Comparison of ENCODE assay signal across 25 mouse cellular contexts in the genomic region with DNA sequence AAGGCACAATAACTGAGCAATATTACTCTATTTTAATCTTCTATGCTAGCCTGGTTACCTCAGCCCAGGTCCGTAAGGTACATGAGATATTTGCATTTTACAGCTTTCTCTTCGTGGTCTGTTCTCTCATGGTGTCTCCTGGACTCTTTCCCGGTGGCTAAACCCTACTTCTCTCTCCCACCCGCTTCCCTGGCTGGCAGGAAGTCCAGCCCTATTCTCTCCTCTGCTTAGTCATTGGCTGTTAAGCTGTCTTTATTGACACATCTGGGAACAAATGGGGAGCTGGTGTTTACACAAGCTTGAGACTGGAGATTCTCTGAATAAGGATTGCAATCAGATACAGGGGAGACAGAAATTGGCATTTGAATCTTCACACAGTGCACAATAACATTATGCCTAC. TPM values are rescaled to one million over a fixed set of nuclear protein-coding genes. Genes with fewer than 3 reads are reported as not detected.
DNase-seq lines count a peak whose midpoint lies in the region; ATAC-seq and TF ChIP-seq lines count a peak whose summit lies in the region.
"Had no signal": no experiment of that assay in that cellular context is flagged by ENCODE, and none has a peak within 500 bp of the region (broad histone marks: within the 10 kb centered on the region; RNA-seq: fewer than 3 reads in every experiment).

No protein-coding gene starts in this region.

- TF ChIP-seq CTCF in liver, adult 2 months (IDR thresholded peaks at IDR 0.05; ENCODE audit: low read depth, low read length), result no peak
- TF ChIP-seq CTCF in liver, postnatal 0 days (IDR thresholded peaks at IDR 0.05; ENCODE audit: low read depth), result no peak
- TF ChIP-seq CTCF in E14TG2a.4 (conservative IDR thresholded peaks at IDR 0.05; ENCODE audit: low read length), result no peak
- TF ChIP-seq CTCF in intestine, postnatal 0 days (IDR thresholded peaks at IDR 0.05; ENCODE audit: low read depth), result no peak

- H3K36me3 ChIP-seq in liver, adult 2 months (ENCODE audit: control insufficient read depth, insufficient read depth, low read length), result no peaks in the 10 kb centered on the region
- H3K36me3 ChIP-seq in liver, postnatal 0 days (replicated peaks; ENCODE audit: insufficient read depth, low read length), result no peaks in the 10 kb centered on the region
- H3K36me3 ChIP-seq in E14TG2a.4 (ENCODE audit: insufficient read depth, low read length), result no peaks in the 10 kb centered on the region
- H3K36me3 ChIP-seq in intestine, postnatal 0 days (ENCODE audit: control insufficient read depth, insufficient read depth), result no peaks in the 10 kb centered on the region
- H3K36me3 ChIP-seq: embryonic facial prominence, embryonic 12.5 days; heart, embryonic 12.5 days; intestine, embryonic 15.5 days; kidney, embryonic 15.5 days; limb, embryonic 13.5 days had no signal

- no peaks in the 10 kb centered on the region for H3K27me3 ChIP-seq in liver, adult 2 months (ENCODE audit: control insufficient read depth, insufficient read depth, low read length)
- no peaks in the 10 kb centered on the region for H3K27me3 ChIP-seq in liver, postnatal 0 days (ENCODE audit: insufficient read depth, low read length)
- H3K27me3 ChIP-seq in E14TG2a.4 (ENCODE audit: insufficient read depth, low read length), result no peaks in the 10 kb centered on the region
- no peaks in the 10 kb centered on the region for H3K27me3 ChIP-seq in intestine, postnatal 0 days (replicated peaks; ENCODE audit: control insufficient read depth, insufficient read depth, low read length)
- H3K27me3 ChIP-seq: embryonic facial prominence, embryonic 12.5 days; heart, embryonic 12.5 days; intestine, embryonic 15.5 days; kidney, embryonic 15.5 days; limb, embryonic 13.5 days; megakaryocyte, embryonic 14.5 days had no signal

- WGBS in liver, adult 2 months, result 52% methylated on average over 4 of the region's 4 CpGs
- 33% methylated on average over 4 of the region's 4 CpGs for WGBS in liver, postnatal 0 days (ENCODE audit: insufficient replicate concordance)
- WGBS in intestine, postnatal 0 days, result 49% methylated on average over 4 of the region's 4 CpGs

- no peak for ATAC-seq in liver, postnatal 0 days
- peak; percentile 85 for ATAC-seq in megakaryocyte progenitor cell, adult 5-6 weeks (replicated peaks; ENCODE audit: poor library complexity)
- ATAC-seq in intestine, postnatal 0 days, result no peak
- ATAC-seq: forebrain, embryonic 16.5 days; intestine, embryonic 15.5 days had no signal

- TF ChIP-seq POLR2A in liver, adult 2 months (IDR thresholded peaks at IDR 0.05; ENCODE audit: extremely low read depth, insufficient read depth, low read length), result no peak

- TF ChIP-seq EP300 in liver, postnatal 0 days (IDR thresholded peaks at IDR 0.05; ENCODE audit: low read depth), result no peak

- DNase-seq in liver, adult 2 months (ENCODE audit: extremely low read depth, low read depth, low spot score), result peak; percentile 14
- DNase-seq in liver, postnatal 0 days, result no peak
- DNase-seq in brain, adult 2 months (ENCODE audit: low read depth, low spot score), result peak; percentile 4
- DNase-seq in ovary, postnatal 10 days (ENCODE audit: low spot score), result no peak
- DNase-seq: adrenal gland, adult 2 months; cerebellum, adult 9-11 months; lung, postnatal 10 days; right cerebral cortex, postnatal 4 days; thymus, adult 2 months had no signal

- no peak overlapping the region for H3K4me3 ChIP-seq in liver, adult 2 months (ENCODE audit: insufficient read depth, low read depth, low read length)
- H3K4me3 ChIP-seq in liver, postnatal 0 days (ENCODE audit: low read depth, low read length), result no peak overlapping the region
- H3K4me3 ChIP-seq in E14TG2a.4 (replicated peaks; ENCODE audit: low read length), result peak overlapping the region; percentile 67
- H3K4me3 ChIP-seq in intestine, postnatal 0 days (ENCODE audit: low read depth, low read length), result no peak overlapping the region
- H3K4me3 ChIP-seq: embryonic facial prominence, embryonic 12.5 days; heart, embryonic 12.5 days; intestine, embryonic 15.5 days; kidney, embryonic 15.5 days; limb, embryonic 13.5 days; megakaryocyte, embryonic 14.5 days had no signal

- H3K4me1 ChIP-seq in liver, adult 2 months (ENCODE audit: control insufficient read depth, insufficient read depth, low read length), result no peaks in the 10 kb centered on the region
- H3K4me1 ChIP-seq in liver, postnatal 0 days (ENCODE audit: insufficient read depth), result no peaks in the 10 kb centered on the region
- peaks cover 4% of the 10 kb centered on the region; the same call in 1 of the 2 replicates for H3K4me1 ChIP-seq in E14TG2a.4 (replicated peaks; ENCODE audit: low read depth, low read length)
- no peaks in the 10 kb centered on the region for H3K4me1 ChIP-seq in intestine, postnatal 0 days (replicated peaks; ENCODE audit: control insufficient read depth, insufficient read depth, low read length)
- H3K4me1 ChIP-seq: embryonic facial prominence, embryonic 12.5 days; heart, embryonic 12.5 days; intestine, embryonic 15.5 days; kidney, embryonic 15.5 days; limb, embryonic 13.5 days; megakaryocyte, embryonic 14.5 days had no signal

- H3K79me2 ChIP-seq in liver, adult 2 months (ENCODE audit: control insufficient read depth, insufficient read depth, low read length), result no peaks in the 10 kb centered on the region

- no peak overlapping the region for H3K27ac ChIP-seq in liver, adult 2 months (replicated peaks; ENCODE audit: insufficient read depth, low read depth, low read length)
- H3K27ac ChIP-seq in liver, postnatal 0 days (ENCODE audit: low read depth), result no peak overlapping the region
- no peak overlapping the region for H3K27ac ChIP-seq in intestine, postnatal 0 days (ENCODE audit: low read depth, low read length)
- H3K27ac ChIP-seq: embryonic facial prominence, embryonic 12.5 days; hindbrain, embryonic 14.5 days; intestine, embryonic 15.5 days; kidney, embryonic 15.5 days; limb, embryonic 13.5 days; liver, embryonic 14.5 days had no signal

- H3K9me3 ChIP-seq in liver, postnatal 0 days (ENCODE audit: low read length), result no peaks in the 10 kb centered on the region
- no peaks in the 10 kb centered on the region for H3K9me3 ChIP-seq in E14TG2a.4 (ENCODE audit: low read length)
- H3K9me3 ChIP-seq in intestine, postnatal 0 days (ENCODE audit: control insufficient read depth), result no peaks in the 10 kb centered on the region
- H3K9me3 ChIP-seq: embryonic facial prominence, embryonic 12.5 days; intestine, embryonic 15.5 days; kidney, embryonic 15.5 days; limb, embryonic 13.5 days; megakaryocyte, embryonic 14.5 days had no signal

- H3K4me2 ChIP-seq in liver, postnatal 0 days (ENCODE audit: low read depth, low read length), result no peak overlapping the region
- no peak overlapping the region for H3K4me2 ChIP-seq in intestine, postnatal 0 days (replicated peaks; ENCODE audit: low read depth)
- H3K4me2 ChIP-seq: embryonic facial prominence, embryonic 12.5 days; heart, embryonic 12.5 days; hindbrain, embryonic 14.5 days; intestine, embryonic 15.5 days; kidney, embryonic 15.5 days; limb, embryonic 13.5 days had no signal

- H3K9ac ChIP-seq in liver, adult 2 months (ENCODE audit: low read depth, low read length), result no peak overlapping the region
- H3K9ac ChIP-seq in liver, postnatal 0 days (replicated peaks), result no peak overlapping the region
- no peak overlapping the region for H3K9ac ChIP-seq in intestine, postnatal 0 days (ENCODE audit: low read depth, low read length)
- H3K9ac ChIP-seq: embryonic facial prominence, embryonic 12.5 days; heart, embryonic 12.5 days; hindbrain, embryonic 14.5 days; intestine, embryonic 15.5 days; kidney, embryonic 15.5 days; limb, embryonic 13.5 days; liver, embryonic 14.5 days had no signal

RNA-seq across cellular contexts. Expression of gene Cd5l, which starts 35.1 kb away (rescaled TPM):
- total RNA-seq in liver, adult 2 months (2014; rRNA removed), result 135 and 162 TPM in 2 replicates
- polyA plus RNA-seq in liver, adult 2 months (2012; rRNA removed), result 32.4 and 63.9 TPM in 2 replicates
- polyA plus RNA-seq in liver, postnatal 0 days (2015; fragmentation: Nextera tagmentation; extraction: Ambion mirVana), result 64.4 and 70.9 TPM in 2 replicates
- total RNA-seq in megakaryocyte progenitor cell, adult 5-6 weeks (2015), result 0.20 TPM in 1 of 2 replicates, not detected in the other
- 0.21 and 0.88 TPM in 2 replicates for total RNA-seq in megakaryocyte progenitor cell, adult 5-6 weeks (2017)
- not detected in 2 replicates for polyA plus RNA-seq in intestine, postnatal 0 days (2015; fragmentation: Nextera tagmentation; extraction: Ambion mirVana)
- total RNA-seq: left cerebral cortex, postnatal 14 days; MEL; midbrain, postnatal 0 days; neutrophil, adult 5-6 weeks had no signal
- polyA plus RNA-seq: forebrain, embryonic 16.5 days; midbrain, postnatal 0 days had no signal

RNA-seq across cellular contexts. Expression of gene Fcrl1, which starts 53.6 kb away (rescaled TPM):
- 0.37 and 0.60 TPM in 2 replicates for total RNA-seq in liver, adult 2 months (2014; rRNA removed)
- 0.22 and 0.44 TPM in 2 replicates for polyA plus RNA-seq in liver, adult 2 months (2012; rRNA removed)
- polyA plus RNA-seq in liver, postnatal 0 days (2015; fragmentation: Nextera tagmentation; extraction: Ambion mirVana), result 0.95 and 1.7 TPM in 2 replicates
- total RNA-seq in megakaryocyte progenitor cell, adult 5-6 weeks (2015), result 0.49 and 1.2 TPM in 2 replicates
- 0.12 and 0.74 TPM in 2 replicates for total RNA-seq in megakaryocyte progenitor cell, adult 5-6 weeks (2017)
- 0.25 and 0.59 TPM in 2 replicates for polyA plus RNA-seq in intestine, postnatal 0 days (2015; fragmentation: Nextera tagmentation; extraction: Ambion mirVana)
- total RNA-seq: adrenal gland, adult 2 months; MEL; midbrain, postnatal 0 days had no signal
- polyA plus RNA-seq: forebrain, embryonic 16.5 days; heart, embryonic 12.5 days; hindbrain, embryonic 14.5 days had no signal

RNA-seq across cellular contexts. Expression of gene Fcrls, which starts 59.0 kb away (rescaled TPM):
- 0.09 and 0.20 TPM in 2 replicates for total RNA-seq in liver, adult 2 months (2014; rRNA removed)
- polyA plus RNA-seq in liver, adult 2 months (2012; rRNA removed), result 0.07 TPM in 1 of 2 replicates, not detected in the other
- polyA plus RNA-seq in liver, postnatal 0 days (2015; fragmentation: Nextera tagmentation; extraction: Ambion mirVana), result 0.16 and 0.17 TPM in 2 replicates
- not detected in 2 replicates for total RNA-seq in megakaryocyte progenitor cell, adult 5-6 weeks (2015)
- total RNA-seq in megakaryocyte progenitor cell, adult 5-6 weeks (2017), result 0.67 TPM in 1 of 2 replicates, not detected in the other
- 1.3 and 1.9 TPM in 2 replicates for polyA plus RNA-seq in intestine, postnatal 0 days (2015; fragmentation: Nextera tagmentation; extraction: Ambion mirVana)
- total RNA-seq: MEL had no signal

Comparison
In these comparisons a context has a peak if more than half of its experiments do, and no peak if none do; other contexts are left out.
1. DNase-seq: peak in liver, adult 2 months (single experiment) and brain, adult 2 months (single experiment); none in liver, postnatal 0 days (single experiment) and ovary, postnatal 10 days (single experiment).
2. RNA of gene Cd5l, which starts 35.1 kb away (polyA plus RNA-seq): 64.4 to 70.9 TPM in liver, postnatal 0 days and 32.4 to 63.9 TPM in liver, adult 2 months; not detected in intestine, postnatal 0 days; every median in the first group is over 10 times any median in the second.